Mouse (Mus musculus) c-Kit-positive CD71-positive TER-119-negative erythroid progenitor cells, embryonic 14.5 days (primary cell): ENCODE results near the gene Rere.

Experiments
- DNase-seq: peaks from one replicate; pipeline ENCODE4 v3.0.0-alpha.2; 2013; ENCODE audit warnings: low read depth

Rere gene

DNA sequence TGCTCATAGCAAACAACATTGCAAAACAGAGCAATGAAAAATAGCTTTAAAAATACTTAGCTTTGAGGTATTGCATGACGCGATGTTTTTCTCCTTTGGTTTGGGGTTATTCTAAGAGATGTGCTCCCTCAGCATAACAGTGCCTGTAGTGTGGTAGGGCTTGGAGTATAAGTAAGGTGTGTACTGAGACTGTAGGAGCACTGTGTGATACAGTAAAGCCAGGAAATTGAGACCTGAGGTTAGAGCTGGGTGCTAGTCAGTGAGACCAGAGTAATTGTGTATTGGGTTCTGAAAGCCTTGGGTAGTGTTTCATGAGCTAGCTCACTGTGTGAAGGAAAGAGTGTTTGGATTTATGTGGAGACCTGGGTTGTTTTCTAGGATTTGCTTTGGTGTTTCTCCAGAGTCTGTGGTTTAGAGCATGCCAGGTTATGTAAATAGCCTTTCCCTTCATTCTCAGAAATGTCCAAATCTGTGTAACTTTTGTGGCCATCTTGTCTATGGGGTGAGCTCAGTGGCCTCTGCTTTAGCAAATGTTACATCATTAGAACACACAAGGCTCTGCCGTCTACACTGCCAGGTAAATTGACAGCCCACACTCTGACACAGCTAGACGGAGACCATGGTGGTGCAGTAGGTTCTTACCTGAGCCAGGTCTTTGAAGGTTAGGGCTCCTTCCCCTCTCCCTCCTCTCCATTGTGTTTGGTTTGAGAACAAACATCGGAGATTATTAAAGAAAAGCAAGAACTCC, 152.6 kb downstream of the Rere start:
- DNase-seq: no peak

DNA sequence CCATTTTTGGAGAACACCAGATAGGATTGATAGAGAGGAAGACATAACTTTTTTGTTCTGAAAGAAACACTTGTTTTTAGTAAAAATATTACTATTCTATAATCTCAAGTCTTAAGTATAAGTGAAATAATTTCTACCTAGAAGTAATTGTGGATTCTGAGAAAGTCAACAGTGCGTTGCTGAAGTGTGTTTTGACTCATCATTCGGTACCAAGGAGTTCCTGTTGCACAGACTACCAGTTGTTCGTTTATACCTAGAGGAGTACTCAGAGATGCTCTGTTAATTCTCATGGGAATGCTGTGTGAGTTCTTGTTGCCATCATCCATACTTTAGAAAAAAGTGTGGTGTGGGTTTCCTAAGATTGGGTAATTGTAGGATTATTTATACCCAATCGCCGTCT, 154.1 kb downstream of the Rere start:
- no peak for DNase-seq

DNA sequence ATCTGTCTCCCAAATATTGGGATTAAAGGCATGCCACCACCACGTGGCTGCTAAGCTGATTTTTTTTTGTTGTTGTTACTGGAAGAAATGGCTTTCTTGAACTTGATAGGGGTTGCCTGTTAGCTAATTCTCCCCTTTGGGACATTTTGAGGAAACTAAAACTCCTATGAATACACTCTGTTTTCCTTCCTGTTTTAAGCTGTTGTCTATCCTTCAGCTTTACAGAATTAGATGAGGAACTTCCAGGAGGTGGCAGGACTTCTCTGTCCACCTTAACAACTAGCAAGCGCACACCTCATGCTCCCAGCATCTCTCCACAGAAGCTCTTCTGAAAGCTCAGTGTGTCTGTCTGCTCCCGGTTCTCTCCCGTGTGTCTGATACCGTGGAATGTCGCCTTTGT, 157.2 kb downstream of the Rere start:
- no peak for DNase-seq

DNA sequence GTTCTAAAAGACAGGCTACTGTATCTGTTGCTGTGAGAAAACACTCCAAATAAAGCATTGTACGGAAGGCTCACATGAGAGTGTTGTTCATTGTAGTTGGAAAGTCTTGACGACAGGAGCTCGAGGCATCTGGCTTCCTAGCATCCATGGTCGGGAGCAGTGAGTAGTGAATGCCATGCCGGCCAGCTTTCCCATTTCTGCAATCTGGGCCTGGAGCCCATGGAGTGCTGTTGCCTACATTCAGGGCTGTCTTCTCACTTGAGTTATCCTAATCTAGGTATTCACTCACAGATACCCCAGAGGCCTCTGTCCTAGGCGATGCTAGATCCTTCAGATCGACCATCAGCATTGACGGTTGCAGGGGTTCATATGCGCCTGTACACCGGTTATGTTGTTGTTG, 160.5 kb downstream of the Rere start:
- no peak for DNase-seq

DNA sequence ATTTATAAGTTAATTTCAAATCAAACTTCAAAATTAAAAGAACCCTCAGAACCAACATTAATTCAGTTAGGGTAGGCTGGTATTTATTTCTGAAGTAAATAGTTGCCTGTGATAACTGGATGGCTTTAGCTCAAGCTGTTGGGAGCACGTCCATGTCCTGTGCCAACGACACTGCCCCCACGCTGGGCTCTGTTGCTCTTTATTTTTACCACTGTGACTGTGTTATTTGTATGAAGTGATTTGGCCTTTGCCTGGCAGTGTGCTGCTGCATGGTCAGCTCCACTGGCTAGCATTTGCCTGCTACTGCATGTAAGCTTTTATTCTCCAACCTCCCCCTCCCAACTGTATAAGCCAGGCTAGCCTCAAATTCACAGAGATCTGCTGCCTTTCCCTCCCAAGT, 162.6 kb downstream of the Rere start:
- no peak for DNase-seq

DNA sequence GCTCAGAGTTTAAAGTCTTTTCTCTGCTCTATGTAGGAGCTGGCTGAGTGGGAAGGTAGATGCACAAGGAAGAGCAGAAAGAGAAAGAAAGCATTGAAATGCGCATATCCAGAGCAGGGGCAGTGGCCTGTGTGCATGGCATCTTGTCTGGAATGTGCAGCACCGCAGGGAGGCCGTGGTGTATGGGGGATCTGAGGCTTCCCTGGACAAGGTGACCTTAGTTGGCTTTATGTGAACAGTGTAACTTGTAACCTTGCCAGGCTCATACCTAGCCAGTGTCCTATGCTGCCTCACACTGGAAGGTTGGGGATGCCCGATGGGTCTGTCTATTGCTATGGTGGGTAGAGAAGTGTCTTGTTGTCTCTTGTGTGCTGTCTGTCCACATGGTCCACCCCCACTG, 165.2 kb downstream of the Rere start:
- DNase-seq: no peak

DNA sequence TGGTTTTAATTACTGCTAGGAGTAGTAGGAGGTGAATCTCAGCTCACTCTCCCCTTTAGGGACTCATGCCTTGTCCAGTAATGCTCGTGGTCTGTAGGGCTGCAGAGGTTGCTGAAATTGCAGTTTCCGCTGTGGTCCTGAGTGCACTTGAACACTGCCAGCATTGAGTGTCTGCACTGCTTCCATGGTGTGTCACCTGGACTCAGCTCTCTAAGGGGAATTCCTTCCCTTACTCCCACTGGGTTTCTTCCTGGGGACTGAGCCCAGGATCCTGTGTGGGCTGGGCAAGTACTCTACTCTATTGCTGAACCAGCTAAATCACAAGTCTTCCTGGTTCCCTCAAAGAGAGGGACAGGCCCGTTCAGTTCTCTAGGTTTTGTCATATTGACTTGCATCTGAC, 166.1 kb downstream of the Rere start:
- no peak for DNase-seq

DNA sequence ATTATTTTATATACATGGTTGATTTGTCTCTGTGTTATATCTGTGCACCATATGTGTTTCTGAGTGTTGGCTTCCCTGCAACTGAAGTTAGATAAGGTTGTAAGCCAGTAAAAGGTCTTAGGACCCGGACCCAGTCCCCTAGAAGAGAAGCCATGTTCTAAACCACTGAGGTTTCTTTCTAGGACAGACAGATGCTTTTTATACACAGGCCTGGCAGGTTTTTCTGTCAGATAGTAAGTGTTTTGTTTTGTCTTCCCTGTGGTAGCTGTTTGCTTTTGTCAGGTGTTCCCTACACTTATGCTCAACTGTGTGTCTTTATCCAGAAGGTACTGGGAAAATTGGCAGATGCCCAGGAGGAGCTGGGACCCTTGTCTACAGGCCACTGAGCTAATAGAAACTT, 167.0 kb downstream of the Rere start:
- no peak for DNase-seq

DNA sequence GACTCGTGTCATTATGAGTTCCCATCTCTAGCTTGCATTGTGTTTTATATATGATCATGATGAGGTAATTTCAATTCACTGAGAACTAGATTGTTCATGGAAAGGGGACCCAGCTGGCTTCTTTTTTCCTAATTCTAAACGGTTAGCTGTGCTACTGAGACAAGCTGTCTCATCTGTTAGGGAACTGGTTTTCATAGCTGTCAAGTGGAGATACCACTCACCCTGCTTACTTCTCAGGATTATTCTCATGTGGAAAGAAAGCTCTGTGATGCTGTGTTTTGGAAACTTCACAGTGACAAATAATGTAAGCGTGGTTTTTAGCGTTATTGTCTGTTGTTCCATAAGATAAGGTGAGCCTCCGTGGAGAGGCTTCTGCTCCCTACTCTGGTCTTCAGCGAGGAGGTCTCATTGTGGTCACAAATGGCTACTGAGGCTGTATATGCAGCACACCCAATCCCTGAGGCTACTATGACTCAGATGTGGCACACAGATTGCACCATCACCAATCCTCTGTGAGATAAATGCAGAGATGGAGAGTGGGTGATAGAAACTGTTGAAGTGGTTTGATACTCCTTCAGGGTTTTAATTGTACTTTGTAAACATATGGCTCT, 168.7 kb downstream of the Rere start:
- no peak for DNase-seq

DNA sequence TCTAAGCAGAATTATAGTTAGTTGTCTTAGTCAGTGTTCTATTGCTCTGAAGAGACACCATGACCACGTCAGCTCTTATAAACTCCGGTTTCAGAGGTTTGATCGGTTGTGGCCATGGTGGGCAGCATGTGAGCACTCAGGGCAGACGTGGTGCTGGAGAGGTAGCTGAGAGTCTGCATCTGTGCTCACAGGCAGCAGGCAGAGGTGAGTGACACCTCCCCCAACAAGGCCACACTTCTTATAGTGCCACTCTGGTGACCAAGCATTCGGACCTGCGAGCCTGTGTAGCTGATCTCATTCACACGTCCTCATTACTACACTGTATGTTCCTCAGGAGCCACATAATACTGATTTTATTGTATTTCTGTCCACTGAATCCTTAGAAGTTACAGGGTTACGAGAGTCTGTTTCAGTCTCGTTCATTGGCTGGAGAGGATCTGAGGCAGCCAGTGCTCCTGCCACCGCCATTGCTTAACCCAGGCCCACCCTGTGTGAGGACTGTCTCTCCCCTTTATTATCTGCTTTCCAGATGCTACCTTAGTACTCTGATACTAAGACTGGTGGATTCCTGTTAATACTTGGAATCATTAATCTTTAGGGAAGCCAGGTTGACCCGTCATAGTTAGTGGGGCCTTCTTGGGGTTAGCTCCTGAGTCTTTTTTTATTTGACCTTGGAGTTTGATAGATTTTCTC, 170.9 kb downstream of the Rere start:
- no peak for DNase-seq

DNA sequence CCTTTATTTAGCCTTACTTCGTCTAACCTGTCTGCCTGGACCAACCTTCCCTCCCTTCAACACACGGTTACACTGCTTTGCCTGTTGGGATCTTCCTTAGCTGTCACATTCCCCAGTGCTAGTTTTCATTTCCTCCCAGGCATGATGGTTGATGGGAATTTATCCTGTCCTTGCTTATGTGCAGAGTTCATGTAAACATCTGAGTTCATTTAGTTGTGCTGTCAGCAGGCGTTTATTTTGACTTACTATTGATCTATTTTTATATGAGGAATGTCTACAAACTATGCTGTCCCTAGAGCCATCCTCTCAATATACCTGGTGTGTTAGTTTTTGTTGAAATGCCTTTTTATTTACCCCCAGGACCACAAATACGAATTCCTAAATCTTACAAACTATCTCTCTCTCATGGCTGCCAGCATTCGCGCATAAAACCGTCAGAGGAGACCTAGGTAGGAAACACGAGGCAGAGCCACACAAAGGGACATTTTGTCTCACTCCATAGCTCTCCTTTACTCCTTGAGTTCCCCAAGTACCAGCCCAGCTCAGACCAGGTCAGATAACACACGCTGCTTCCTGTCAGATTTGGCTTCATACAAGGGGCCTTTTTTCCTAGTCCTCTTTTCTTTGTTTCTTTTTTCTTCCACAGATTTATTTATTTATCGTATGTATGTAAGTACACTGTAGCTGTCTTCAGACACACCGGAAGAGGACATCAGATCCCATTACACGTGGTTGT, 173.3 kb downstream of the Rere start:
- DNase-seq: no peak

DNA sequence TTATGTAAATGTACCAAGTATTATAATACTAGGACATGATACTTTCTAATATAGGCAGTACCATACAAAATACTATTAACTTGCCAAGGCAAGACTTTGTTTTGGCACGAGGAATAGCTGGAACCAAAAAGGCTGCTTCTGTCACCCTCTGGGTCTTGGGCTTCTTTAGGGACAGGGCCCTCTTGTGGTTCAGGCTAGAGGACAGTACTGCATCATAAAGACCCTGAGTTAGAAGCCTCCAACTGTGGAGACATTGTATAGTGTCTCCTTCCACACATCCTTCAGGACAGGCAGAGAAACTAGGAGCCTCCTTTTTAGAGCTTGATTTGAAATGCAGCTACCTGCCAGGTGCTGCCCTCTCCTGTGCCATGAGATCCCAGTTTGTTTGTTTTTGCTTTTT, 174.3 kb downstream of the Rere start:
- no peak for DNase-seq

DNA sequence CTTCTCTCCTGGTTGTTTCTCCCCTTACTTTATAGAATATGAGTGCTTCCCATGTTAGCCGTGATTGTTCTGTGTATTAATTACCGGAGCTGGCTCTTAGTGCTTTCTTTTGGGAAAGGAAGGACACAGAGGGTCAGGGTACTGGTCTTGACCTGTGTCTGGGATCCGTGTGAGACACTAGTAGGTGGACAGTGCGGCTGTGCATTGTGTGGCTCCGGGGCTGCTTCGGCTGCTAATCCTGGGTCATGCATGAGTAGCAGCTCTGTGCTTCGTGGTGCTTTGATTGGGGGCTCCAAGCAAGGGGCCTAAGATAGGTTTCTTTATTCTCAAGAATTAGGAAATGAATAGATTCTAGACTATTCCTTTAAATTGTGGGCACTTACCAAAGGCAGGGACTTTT, 175.0 kb downstream of the Rere start:
- DNase-seq: no peak

DNA sequence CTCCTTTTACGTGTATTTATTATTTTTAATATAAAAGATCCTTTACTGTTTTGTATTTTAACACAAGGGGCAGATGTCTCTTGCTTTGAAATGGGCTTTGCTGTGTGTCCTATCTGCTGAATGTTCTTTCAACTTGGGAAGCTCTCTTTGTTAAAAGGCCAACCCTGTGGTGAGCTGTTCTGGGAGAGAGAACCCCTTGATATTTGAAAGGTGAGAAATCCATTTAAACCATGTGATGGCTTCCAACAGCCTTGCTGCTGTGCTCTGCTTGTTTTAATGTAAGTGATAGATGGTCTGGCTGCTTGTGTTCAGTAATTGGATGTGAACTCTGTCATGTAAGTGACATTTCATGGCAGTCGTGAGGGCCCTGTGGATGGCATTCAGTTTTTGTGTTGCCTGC, 175.4 kb downstream of the Rere start:
- DNase-seq: no peak

DNA sequence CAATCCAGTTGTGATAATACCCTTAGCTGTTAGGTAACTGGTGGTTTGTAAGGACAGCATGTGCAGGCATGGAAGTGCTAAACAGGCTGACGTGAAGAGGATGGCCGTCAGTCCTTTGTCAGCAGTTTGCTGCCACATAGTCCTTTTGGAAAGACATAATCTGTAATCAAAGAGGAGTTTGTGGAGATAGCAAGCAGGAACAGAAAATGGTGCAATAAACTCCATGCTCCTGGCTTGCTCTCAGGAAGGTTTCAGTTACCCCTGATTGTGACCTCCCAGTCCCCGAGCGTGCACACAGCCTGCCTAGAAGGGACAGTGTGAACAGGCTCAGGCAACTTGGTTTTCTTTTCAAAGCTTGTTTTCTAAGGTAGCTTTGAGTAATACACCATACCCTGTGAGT, 175.9 kb downstream of the Rere start:
- no peak for DNase-seq

DNA sequence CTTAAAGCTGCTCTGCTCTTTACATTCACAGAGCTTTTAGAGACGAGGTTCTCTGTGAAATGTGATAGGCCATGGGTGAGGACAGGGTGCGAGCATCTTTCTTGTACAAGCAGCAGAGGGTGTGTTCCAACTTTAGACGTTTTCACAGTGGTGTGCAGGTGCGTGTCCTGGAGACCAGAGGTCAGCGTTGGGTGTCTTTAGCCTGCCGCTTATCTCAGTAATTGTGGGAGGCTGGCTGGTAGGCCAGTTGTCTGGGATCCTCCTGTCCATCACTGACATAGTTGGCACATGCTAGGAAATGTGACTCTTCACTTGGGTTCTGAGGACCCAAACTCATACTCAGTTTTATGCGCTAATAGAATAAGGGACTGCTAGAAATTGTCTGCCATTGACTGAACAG, 176.3 kb downstream of the Rere start:
- no peak for DNase-seq

DNA sequence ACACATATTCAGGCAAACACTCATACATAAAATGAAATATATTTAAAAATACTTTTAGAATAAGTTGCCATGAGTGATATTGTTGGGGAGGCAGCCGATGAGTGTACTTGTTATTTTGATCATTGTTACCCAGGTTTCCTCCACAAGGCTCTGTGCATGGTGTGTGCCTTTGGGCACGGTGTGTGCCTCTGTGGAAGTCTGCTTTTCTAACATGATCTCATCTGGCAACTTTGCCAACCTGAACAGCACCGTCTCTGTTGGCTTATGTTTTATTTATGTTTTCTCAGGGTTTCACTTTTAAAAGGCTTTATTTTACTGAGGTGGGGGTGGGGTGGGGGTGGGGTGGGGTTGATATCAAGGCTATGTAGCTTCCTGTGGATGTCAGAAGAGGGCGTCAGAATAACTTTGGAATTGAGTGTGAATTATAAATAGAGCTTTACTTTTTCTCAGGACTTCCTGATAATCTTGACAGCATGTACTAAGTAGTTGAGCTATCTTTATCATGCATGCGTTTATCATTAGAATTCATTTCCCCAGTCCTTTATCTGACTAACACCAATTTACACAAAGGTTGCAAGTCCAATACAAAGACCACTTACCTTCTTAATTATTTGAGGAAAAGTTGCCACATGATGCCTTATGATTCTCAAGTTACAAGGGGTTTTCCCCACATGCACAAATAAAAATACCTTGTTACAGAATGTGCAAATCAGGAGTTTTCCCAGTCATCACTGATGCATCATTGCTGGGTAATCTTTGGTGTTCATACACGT, 177.8 kb downstream of the Rere start:
- peak; percentile 63 for DNase-seq

DNA sequence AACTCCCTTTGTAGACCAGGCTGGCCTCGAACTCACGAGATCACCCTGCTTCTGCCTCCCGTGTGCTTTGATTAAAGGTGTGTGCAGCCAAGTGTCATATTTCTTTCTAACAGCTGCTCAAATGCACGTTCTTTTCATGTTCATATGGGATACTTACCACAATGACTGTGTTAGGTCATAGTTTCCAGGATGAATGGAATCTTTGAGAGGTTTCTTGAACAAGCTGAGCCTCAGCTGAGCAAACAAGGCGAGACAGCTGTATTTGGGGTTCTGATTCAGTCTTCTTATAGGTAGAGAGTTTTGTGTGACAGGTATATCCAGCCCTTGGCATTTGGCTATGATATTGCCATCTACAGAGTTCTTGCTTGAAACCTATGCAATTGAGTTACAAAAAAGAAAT, 179.0 kb downstream of the Rere start:
- DNase-seq: no peak

DNA sequence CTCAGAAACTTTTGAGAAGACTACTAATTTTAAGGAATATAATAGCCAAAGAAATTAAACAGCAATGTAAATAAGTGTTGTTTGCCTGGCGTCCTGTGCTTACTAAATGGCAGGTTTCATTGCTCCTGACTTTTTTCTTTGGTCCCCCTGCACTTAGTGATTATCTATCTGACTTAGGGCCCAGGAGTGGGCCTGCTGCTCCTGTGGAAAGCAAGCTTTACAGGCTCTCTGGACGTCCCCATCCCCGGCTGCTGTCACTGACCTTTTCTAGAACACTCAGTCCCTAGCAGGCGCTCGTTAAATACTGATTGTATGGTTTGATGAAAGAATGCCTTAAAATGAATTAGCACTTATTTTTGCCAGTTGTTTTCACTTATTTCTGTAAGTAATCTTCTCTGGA, 179.6 kb downstream of the Rere start:
- no peak for DNase-seq

DNA sequence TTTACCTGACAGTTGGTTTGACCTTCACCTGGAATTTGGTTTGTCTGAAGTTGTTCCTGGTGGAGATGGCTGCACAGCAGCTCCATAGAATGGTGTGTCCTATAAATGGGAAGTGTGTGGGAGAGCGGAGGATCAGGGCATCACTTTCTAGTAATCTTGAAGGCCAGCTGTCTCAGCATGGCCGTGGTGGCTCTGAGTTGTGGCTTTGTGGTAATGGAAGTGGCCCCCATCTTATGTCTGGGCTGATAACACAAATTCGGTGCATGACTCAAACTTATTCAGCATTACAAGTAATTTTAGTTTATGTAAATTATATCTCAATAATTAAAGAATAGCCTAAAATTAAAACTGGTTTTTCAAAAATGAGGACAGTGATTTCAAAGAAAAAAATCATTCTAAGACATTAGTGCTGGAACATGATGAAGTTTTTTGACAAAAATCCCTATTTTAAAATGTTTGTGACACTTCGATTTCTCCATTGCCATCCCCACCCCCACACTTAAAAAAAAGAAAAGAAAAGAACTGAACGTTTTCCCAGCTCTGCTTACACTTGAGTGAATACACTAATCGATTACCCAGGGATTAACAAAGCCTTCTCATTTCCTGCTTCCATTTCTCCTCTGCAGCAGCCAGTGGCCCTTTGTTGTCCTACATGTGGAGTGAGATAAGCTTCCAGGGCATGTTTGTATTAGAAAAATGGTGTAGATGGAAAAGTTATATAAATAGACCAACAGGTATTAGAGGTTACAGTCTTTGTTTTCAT, 180.2 kb downstream of the Rere start:
- DNase-seq: peak; percentile 65

DNA sequence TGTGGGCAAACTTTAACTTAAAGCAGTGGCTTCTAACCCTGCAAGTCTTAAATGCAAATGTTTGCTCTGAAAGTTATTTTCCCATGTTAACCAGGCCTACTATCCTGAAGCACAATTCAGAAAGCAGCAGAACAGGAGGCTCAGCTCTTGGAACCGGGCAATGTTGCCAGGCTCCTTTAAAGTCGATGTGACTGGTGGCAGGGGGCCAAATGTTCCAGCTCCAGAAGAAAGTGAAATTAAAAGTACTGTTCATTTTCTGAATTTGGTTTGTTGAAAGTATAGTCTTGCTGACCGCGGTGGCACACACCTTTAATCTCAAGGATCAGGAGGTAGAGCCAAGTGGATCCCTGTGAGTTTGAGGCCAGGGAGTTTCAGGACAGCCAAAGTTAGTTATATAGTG, 180.9 kb downstream of the Rere start:
- DNase-seq: no peak
